Mouse (Mus musculus): ENCODE results near the gene Slc7a5.

- no peak for TF ChIP-seq CTCF (IDR thresholded peaks at IDR 0.05; ENCODE audit: low read depth, low read length)
- TF ChIP-seq POLR2A (IDR thresholded peaks at IDR 0.05; ENCODE audit: borderline replicate concordance, low read depth, low read length), result no peak
Measured at GRCm38 (mm10) chr8:121870190-121870589, 37.3 kb downstream of the Slc7a5 start.

Data from bone marrow macrophage, adult 2 months (primary cell).